Mouse (Mus musculus): Measurements from ENCODE around the gene Psmd10.

Gene Psmd10

GRCm38 (mm10) chrX:140956272-140956940 is at the start of gene Psmd10, which contains the start of gene Atg4a:
Gene Psmd10, minus strand, starts transcription at chrX:140956728.
Gene Atg4a, plus strand, starts transcription at chrX:140956907.
- peak; percentile 94 to 96 for DNase-seq

DNA sequence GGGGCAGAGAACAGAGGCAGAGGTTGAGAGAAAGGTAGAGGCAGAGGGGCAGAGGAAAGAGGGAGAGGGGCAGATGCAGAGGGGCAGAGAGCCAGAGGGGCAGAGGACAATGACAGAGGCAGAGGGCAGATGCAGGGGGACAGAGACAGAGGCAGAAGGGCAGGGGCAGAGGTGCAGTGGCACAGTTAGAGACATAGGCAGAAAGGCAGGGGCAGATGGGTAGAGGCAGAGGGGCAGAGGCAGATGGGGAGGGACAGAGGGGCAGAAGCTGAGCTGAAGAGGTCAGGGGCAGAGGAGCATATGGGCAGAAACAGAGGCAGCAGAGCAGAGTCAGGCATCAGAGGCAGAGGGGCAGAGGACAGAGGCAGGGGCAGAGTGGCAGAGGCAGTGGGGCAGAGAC is 42.4 kb upstream of the Psmd10 start:
- DNase-seq, result no peak

DNA sequence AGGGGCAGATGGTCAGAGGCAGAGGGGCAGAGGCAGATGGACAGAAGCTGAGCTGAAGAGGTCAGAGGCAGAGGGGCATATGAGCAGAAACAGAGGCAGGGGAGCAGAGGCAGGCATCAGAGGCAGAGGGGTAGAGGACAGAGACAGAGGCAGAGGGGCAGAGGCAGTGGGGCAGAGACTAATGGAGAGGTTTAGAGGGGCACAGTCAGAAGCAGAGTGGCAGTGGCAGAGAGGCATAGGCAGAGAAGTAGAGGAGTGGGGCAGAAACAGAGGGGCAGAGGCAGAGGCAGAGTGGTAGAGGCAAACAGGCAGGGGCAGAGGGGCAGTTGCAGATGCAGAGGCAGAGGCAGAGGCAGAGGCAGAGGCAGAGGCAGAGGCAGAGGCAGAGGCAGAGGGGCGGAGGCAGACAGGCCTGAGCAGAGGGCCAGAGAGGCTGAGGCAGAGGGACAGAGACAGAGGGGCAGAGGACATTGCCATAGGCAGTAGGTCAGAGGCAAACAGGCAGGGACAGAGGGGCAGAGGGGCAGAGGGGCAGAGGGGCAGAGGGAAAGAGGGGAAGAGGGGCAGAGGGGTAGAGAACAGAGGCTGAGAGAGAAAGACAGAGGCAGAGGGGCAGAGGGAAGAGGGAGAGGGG is 41.5 kb upstream of the Psmd10 start:
- DNase-seq, result no peak

- DNase-seq, result no peak
Measured at GRCm38 (mm10) chrX:140996909-140997516, 40.5 kb upstream of the Psmd10 start.

DNA sequence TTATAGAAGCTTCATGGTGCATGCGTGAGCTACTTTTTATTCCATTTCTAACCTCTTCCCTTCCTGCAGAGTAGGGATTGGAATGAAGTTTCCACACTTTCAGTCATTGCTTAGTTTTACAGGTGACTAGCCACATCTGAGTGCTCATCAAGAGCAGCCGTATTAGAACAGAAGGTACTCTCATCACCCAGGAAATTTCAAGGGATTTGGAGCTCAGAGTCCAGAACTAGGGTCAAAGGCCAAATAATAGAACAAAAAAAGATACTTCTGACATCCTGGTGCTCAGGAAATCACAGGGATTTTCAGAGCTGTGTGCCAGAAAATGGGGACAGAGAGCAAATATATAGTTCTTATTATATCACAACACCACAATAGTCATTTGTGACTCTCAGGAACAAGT is 28.7 kb upstream of the Psmd10 start:
- DNase-seq, result peak in 1 of 2 experiments; percentile 16

GRCm38 (mm10) chrX:140984795-140985194 is 28.3 kb upstream of the Psmd10 start:
- no peak for DNase-seq

- DNase-seq, result peak; percentile 51
Measured at GRCm38 (mm10) chrX:140983206-140983960, 26.9 kb upstream of the Psmd10 start.

DNA sequence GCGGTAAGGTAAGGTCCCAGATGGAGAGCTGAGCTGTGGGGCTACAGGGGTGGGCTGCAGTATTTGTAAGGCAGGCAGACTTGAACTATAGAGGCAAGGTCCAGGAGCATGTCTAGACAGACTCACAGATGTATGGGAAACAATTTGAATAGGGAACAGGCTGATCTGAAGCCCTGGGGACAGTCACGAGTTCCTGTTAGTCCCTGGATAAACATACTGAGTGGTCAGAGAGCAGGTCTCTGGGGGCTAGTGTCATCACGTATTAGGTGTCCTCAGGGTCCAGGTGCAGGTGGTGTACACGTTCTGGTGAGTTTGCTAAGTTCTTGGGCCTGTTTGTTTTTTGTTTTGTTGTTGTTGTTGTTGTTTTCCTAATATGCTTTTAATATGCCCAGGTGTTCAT is 23.6 kb upstream of the Psmd10 start:
- no peak for DNase-seq

- DNase-seq, result peak; percentile 45 to 55
Measured at GRCm38 (mm10) chrX:140979546-140979945, 23.0 kb upstream of the Psmd10 start.

DNA sequence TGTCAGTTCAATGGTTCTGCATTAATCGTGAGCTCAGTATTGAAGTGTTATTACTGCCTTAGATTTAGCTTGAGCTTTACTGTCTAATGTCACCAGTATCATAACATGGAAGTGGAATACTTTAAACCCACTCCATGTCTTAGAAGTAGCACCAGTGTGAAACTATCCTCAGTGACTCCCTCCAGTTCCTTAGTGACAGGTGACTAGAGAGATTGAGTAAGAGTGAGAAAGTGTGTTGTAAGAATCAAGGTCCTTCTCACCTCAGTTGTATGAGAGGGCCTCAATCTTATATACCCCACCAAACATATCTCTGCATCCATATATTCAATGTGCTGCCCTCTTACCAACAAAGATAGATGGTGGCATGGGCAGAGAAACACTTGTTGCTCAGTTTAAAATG is 22.4 kb upstream of the Psmd10 start:
- no peak for DNase-seq

GRCm38 (mm10) chrX:140956959-140957358 is 431 bp upstream of the Psmd10 start:
- DNase-seq, result no peak

GRCm38 (mm10) chrX:140953618-140954017 is 2.9 kb downstream of the Psmd10 start:
- DNase-seq, result no peak

DNA sequence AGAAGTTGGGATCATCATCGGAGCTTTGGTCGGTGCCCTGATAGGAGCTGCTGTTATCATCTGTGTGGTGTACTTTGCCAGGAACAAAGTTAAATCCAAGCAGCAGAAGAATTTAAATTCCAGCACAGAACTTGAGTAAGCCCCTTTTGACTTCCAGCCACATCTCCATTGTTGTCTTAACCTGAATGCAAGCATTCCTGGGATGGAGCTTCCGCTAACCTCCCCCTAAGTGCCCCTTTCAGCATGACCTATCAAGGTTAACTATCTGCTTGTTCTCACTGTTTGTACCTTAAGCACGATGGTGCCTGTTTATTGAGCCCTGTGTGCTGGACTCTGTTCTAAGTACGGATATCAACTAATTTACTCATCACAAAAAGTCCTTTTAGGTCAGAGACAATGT is 20.3 kb downstream of the Psmd10 start:
- DNase-seq, result no peak

DNA sequence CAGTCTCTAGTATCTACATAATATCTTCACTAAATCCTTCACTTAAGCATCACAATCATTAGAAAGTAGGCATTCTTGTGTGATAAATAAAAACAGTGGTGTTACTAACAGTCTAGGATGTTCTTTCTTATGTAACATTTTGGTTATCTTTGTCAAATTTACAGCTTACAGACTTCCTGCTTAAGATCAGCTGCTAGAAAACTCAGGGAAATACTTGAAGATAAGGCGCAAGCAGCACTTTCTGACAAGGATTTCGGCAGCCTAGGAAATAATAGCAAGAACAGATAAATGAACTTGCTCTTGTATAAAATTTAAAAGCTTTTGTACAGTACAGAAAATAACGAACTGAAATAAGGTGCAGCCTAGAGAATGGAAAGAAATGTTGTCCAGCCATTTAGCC is 23.3 kb downstream of the Psmd10 start:
- DNase-seq, result no peak

DNA sequence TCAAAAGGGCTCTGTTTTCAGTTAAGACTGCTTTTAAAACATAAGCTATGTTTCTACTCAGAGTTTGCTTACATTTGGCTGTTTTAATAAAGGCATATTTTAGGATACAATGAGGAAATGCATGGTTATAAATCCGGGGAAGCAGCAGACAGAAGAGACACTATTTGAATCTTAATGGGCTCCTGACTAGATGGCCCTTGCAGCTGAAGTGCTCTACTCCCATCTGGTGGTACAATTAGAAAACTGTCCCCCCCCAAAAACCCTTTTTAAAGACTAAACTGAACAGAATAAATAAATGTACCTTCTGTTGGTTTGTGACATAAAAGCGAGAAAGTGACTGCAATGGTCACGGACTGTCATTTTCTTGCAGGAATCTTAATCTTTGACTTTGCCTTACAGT is 24.5 kb downstream of the Psmd10 start:
- DNase-seq, result no peak

- no peak for DNase-seq
Measured at GRCm38 (mm10) chrX:140921321-140921720, 35.2 kb downstream of the Psmd10 start.

- DNase-seq, result no peak
Measured at GRCm38 (mm10) chrX:140907360-140907759, 49.2 kb downstream of the Psmd10 start, which contains the start of gene Vsig1. Gene Vsig1, plus strand, starts transcription at chrX:140907608.

DNA sequence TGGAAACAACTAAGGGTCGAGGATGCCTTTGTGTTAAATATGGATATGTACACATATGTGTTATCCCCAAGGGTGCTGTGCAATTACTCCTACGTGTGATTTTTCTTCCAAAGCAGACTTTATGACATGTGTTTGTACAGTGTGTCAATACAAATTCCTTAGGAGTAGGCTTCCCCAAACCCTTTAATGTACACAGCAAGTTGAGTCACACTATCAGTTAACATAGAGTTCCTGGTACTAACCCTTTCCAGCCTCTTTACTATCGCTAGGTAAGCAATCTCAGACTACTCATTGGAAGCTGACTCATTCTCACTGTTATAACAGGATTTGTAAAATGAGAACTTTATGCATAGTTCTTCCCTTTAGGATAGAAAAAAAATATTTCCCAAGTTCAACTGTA is 53.0 kb downstream of the Psmd10 start:
- DNase-seq, result no peak
